Comparison of ENCODE assay signal across 8 mouse cellular contexts in the genomic region with DNA sequence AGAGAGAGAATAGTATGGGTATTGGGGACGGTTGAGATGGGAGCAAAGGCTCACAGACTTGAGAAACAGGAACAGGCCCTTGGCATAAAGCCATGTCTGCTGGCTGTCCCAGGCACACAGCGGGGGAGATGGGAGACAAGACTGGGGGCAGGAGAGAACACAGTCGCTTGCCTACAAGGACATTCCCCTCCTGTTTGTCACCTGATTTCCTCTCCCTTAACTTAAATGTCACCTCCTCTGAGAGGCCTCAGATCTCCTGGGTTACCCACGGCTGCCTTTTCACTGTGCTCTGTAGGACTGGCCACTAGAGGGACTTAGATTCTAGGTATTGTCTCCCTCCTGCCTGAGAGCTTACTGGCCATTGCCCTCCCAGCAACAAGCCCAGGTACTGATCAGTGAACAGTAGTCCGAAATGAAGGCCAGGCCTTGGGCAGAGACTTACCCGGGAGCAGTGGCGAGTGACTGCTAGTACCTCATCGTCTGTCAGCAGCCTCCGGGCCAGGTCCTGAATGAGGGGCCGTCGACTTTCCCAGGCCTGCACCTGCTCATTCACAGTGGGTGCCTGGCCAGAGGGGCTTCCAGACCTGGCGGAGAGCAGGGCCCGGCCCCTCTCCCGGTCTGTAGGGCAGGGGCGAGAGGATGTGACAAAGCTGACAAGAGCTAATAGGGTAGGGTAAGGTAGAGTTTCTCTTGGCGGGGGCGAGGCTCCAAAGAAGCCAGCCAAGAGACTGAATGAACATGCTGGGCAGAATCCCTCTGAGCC. TPM values are rescaled to one million over a fixed set of nuclear protein-coding genes. Genes with fewer than 3 reads are reported as not detected.
A peak's percentile ranks its signal among the peaks of the same experiment; 100 is the strongest.
DNase-seq lines count a peak whose midpoint lies in the region; ATAC-seq lines count a peak whose summit lies in the region.

No protein-coding gene starts in this region.

- no peak for ATAC-seq in neural tube, embryonic 13.5 days (ENCODE audit: low read depth)
- no peak for ATAC-seq in neural tube, embryonic 15.5 days (ENCODE audit: low FRiP score)
- ATAC-seq in granulocyte monocyte progenitor cell, adult 5-6 weeks (replicated peaks; ENCODE audit: poor library complexity, severe bottlenecking) = peak; percentile 43; the same call in 1 of the 2 replicates

- peaks cover 46% of the 10 kb centered on the region for H3K4me1 ChIP-seq in heart, embryonic 10.5 days
- peaks cover 38% of the 10 kb centered on the region for H3K4me1 ChIP-seq in neural tube, embryonic 13.5 days (replicated peaks)
- peaks cover 24% of the 10 kb centered on the region for H3K4me1 ChIP-seq in neural tube, embryonic 15.5 days

- DNase-seq in heart, embryonic 10.5 days (ENCODE audit: low spot score) = no peak
- no peak for DNase-seq in heart, adult 8-10 months (ENCODE audit: low spot score)
- no peak for DNase-seq in right cerebral cortex, postnatal 25 days
- DNase-seq in neural tube, embryonic 10.5 days (ENCODE audit: extremely low spot score, low spot score) = no peak
- no peak for DNase-seq in left cerebral cortex, adult 11 months (ENCODE audit: low spot score)

- no peak overlapping the region for H3K4me2 ChIP-seq in neural tube, embryonic 13.5 days
- no peak overlapping the region for H3K4me2 ChIP-seq in neural tube, embryonic 15.5 days

- H3K9me3 ChIP-seq in heart, embryonic 10.5 days = no peaks in the 10 kb centered on the region
- H3K9me3 ChIP-seq in neural tube, embryonic 13.5 days = no peaks in the 10 kb centered on the region
- no peaks in the 10 kb centered on the region for H3K9me3 ChIP-seq in neural tube, embryonic 15.5 days (replicated peaks)

- 0 out of 2 replicates have a peak overlapping the region, but pooled peaks have one; percentile 2 for H3K27ac ChIP-seq in heart, embryonic 10.5 days
- H3K27ac ChIP-seq in neural tube, embryonic 13.5 days (replicated peaks) = no peak overlapping the region
- H3K27ac ChIP-seq in neural tube, embryonic 15.5 days (replicated peaks) = no peak overlapping the region

- peaks cover 7% of the 10 kb centered on the region for H3K36me3 ChIP-seq in heart, embryonic 10.5 days
- H3K36me3 ChIP-seq in neural tube, embryonic 13.5 days = peaks cover 8% of the 10 kb centered on the region; the same call in 1 of the 2 replicates
- H3K36me3 ChIP-seq in neural tube, embryonic 15.5 days = no peaks in the 10 kb centered on the region

- no peak overlapping the region for H3K4me3 ChIP-seq in heart, embryonic 10.5 days
- no peak overlapping the region for H3K4me3 ChIP-seq in neural tube, embryonic 13.5 days
- no peak overlapping the region for H3K4me3 ChIP-seq in neural tube, embryonic 15.5 days (replicated peaks)

- 0 out of 2 replicates have a peak overlapping the region, but pooled peaks have one; percentile 22 for H3K9ac ChIP-seq in neural tube, embryonic 13.5 days
- no peak overlapping the region for H3K9ac ChIP-seq in neural tube, embryonic 15.5 days (replicated peaks)

- H3K27me3 ChIP-seq in heart, embryonic 10.5 days (ENCODE audit: insufficient read depth, poor library complexity, severe bottlenecking) = peaks cover 28% of the 10 kb centered on the region
- no peaks in the 10 kb centered on the region for H3K27me3 ChIP-seq in neural tube, embryonic 13.5 days
- H3K27me3 ChIP-seq in neural tube, embryonic 15.5 days (replicated peaks) = peaks cover 6% of the 10 kb centered on the region; the same call in 1 of the 2 replicates

- 48% methylated on average over 17 of the region's 17 CpGs for WGBS in heart, embryonic 10.5 days
- WGBS in neural tube, embryonic 13.5 days = 51% methylated on average over 17 of the region's 17 CpGs
- 48% methylated on average over 17 of the region's 17 CpGs for WGBS in neural tube, embryonic 15.5 days

RNA-seq across cellular contexts. Expression of a gene that starts 12.8 kb away (rescaled TPM):
- 0.34 and 0.55 TPM in 2 replicates for polyA plus RNA-seq in heart, embryonic 10.5 days (2016; fragmentation: Nextera tagmentation; extraction: Ambion mirVana)
- under 1 TPM in 1 of 4 experiments, not detected in 3; 0.46 TPM for total RNA-seq in heart, adult 8-10 months (2022)
- 1.0 and 1.4 TPM in 2 replicates for polyA plus RNA-seq in neural tube, embryonic 13.5 days (2015; fragmentation: Nextera tagmentation; extraction: Ambion mirVana)
- polyA plus RNA-seq in neural tube, embryonic 15.5 days (2015; fragmentation: Nextera tagmentation; extraction: Ambion mirVana) = 1.5 and 2.6 TPM in 2 replicates
- total RNA-seq in granulocyte monocyte progenitor cell, adult 5-6 weeks (2014; fragmentation: Nextera tagmentation) = 0.24 TPM in 1 of 2 replicates, not detected in the other
- total RNA-seq in granulocyte monocyte progenitor cell, adult 5-6 weeks (2017) = not detected in 2 replicates

RNA-seq across cellular contexts. Expression of a gene that starts 14.6 kb away (rescaled TPM):
- 11.8 and 13.4 TPM in 2 replicates for polyA plus RNA-seq in heart, embryonic 10.5 days (2016; fragmentation: Nextera tagmentation; extraction: Ambion mirVana)
- 10 to 100 TPM in 3 of 4 experiments, 1 to 10 TPM in 1; 9.0 to 10.8 (median 10.3) TPM for total RNA-seq in heart, adult 8-10 months (2022)
- 61.0 and 65.3 TPM in 2 replicates for polyA plus RNA-seq in neural tube, embryonic 13.5 days (2015; fragmentation: Nextera tagmentation; extraction: Ambion mirVana)
- polyA plus RNA-seq in neural tube, embryonic 15.5 days (2015; fragmentation: Nextera tagmentation; extraction: Ambion mirVana) = 68.6 and 75.8 TPM in 2 replicates
- 10.5 and 21.1 TPM in 2 replicates for total RNA-seq in granulocyte monocyte progenitor cell, adult 5-6 weeks (2014; fragmentation: Nextera tagmentation)
- total RNA-seq in granulocyte monocyte progenitor cell, adult 5-6 weeks (2017) = 3.7 and 5.3 TPM in 2 replicates

RNA-seq across cellular contexts. Expression of a gene that starts 18.5 kb away (rescaled TPM):
- polyA plus RNA-seq in heart, embryonic 10.5 days (2016; fragmentation: Nextera tagmentation; extraction: Ambion mirVana) = 47.5 and 61.4 TPM in 2 replicates
- total RNA-seq in heart, adult 8-10 months (2022) = 10 to 100 TPM; 53.9 to 70.5 (median 63.8) TPM
- 29.1 and 30.8 TPM in 2 replicates for polyA plus RNA-seq in neural tube, embryonic 13.5 days (2015; fragmentation: Nextera tagmentation; extraction: Ambion mirVana)
- 23.4 and 28.2 TPM in 2 replicates for polyA plus RNA-seq in neural tube, embryonic 15.5 days (2015; fragmentation: Nextera tagmentation; extraction: Ambion mirVana)
- total RNA-seq in granulocyte monocyte progenitor cell, adult 5-6 weeks (2014; fragmentation: Nextera tagmentation) = 4.9 and 7.9 TPM in 2 replicates
- 6.9 and 9.9 TPM in 2 replicates for total RNA-seq in granulocyte monocyte progenitor cell, adult 5-6 weeks (2017)

RNA-seq across cellular contexts. Expression of a gene that starts 26.5 kb away (rescaled TPM):
- polyA plus RNA-seq in heart, embryonic 10.5 days (2016; fragmentation: Nextera tagmentation; extraction: Ambion mirVana) = 63.8 and 66.3 TPM in 2 replicates
- total RNA-seq in heart, adult 8-10 months (2022) = 10 to 100 TPM; 43.9 to 59.9 (median 54.3) TPM
- polyA plus RNA-seq in neural tube, embryonic 13.5 days (2015; fragmentation: Nextera tagmentation; extraction: Ambion mirVana) = 84.9 and 94.8 TPM in 2 replicates
- polyA plus RNA-seq in neural tube, embryonic 15.5 days (2015; fragmentation: Nextera tagmentation; extraction: Ambion mirVana) = 89.1 and 96.2 TPM in 2 replicates
- total RNA-seq in granulocyte monocyte progenitor cell, adult 5-6 weeks (2014; fragmentation: Nextera tagmentation) = 41.8 and 53.7 TPM in 2 replicates
- 35.5 and 37.9 TPM in 2 replicates for total RNA-seq in granulocyte monocyte progenitor cell, adult 5-6 weeks (2017)

RNA-seq across cellular contexts. Expression of a gene that starts 27.3 kb away (rescaled TPM):
- polyA plus RNA-seq in heart, embryonic 10.5 days (2016; fragmentation: Nextera tagmentation; extraction: Ambion mirVana) = 24.4 and 27.0 TPM in 2 replicates
- 10 to 100 TPM; 30.6 to 34.6 (median 31.4) TPM for total RNA-seq in heart, adult 8-10 months (2022)
- polyA plus RNA-seq in neural tube, embryonic 13.5 days (2015; fragmentation: Nextera tagmentation; extraction: Ambion mirVana) = 15.6 and 17.0 TPM in 2 replicates
- polyA plus RNA-seq in neural tube, embryonic 15.5 days (2015; fragmentation: Nextera tagmentation; extraction: Ambion mirVana) = 12.9 and 15.8 TPM in 2 replicates
- total RNA-seq in granulocyte monocyte progenitor cell, adult 5-6 weeks (2014; fragmentation: Nextera tagmentation) = 27.9 and 30.2 TPM in 2 replicates
- 20.1 and 23.0 TPM in 2 replicates for total RNA-seq in granulocyte monocyte progenitor cell, adult 5-6 weeks (2017)
